Mouse (Mus musculus): ENCODE measurements around the gene Cadm1.

- TF ChIP-seq CTCF (IDR thresholded peaks at IDR 0.05; ENCODE audit: low read depth): no peak
- TF ChIP-seq EP300 (IDR thresholded peaks at IDR 0.05; ENCODE audit: low read depth): no peak
Measured at GRCm38 (mm10) chr9:47615049-47615448, 85.1 kb downstream of the Cadm1 start.
